Mouse (Mus musculus) embryo, embryonic 10 days (tissue): ENCODE results near the gene Cmtm8.

ENCODE experiments used
- DNase-seq: peaks from one replicate; pipeline ENCODE4 v3.0.0-alpha.2; 2015; ENCODE audit warnings: low spot score

The Cmtm8 gene

GRCm38 (mm10) chr9:114787134-114787533 lies 56.8 kb downstream of the Cmtm8 start:
- no peak for DNase-seq

- peak; percentile 74 for DNase-seq
These were observed 58.4 kb downstream of the Cmtm8 start for GRCm38 (mm10) chr9:114785432-114786125.

- peak; percentile 84 for DNase-seq
These were observed 62.3 kb downstream of the Cmtm8 start, which contains the start of gene Cmtm7 for GRCm38 (mm10) chr9:114781526-114782212. Gene Cmtm7 (minus strand): TSS chr9:114781856.

- DNase-seq = peak; percentile 53
These were observed 63.0 kb downstream of the Cmtm8 start for GRCm38 (mm10) chr9:114780746-114781525.

GRCm38 (mm10) chr9:114779984-114780745 lies 63.8 kb downstream of the Cmtm8 start:
- DNase-seq = peak; percentile 56

- no peak for DNase-seq
These were observed 65.1 kb downstream of the Cmtm8 start for GRCm38 (mm10) chr9:114778877-114779276.

GRCm38 (mm10) chr9:114778047-114778390 lies 65.9 kb downstream of the Cmtm8 start:
- DNase-seq = no peak

- DNase-seq = no peak
These were observed 66.5 kb downstream of the Cmtm8 start for GRCm38 (mm10) chr9:114777178-114778046.

GRCm38 (mm10) chr9:114776361-114776760 lies 67.6 kb downstream of the Cmtm8 start:
- no peak for DNase-seq

GRCm38 (mm10) chr9:114775272-114775671 lies 68.7 kb downstream of the Cmtm8 start:
- no peak for DNase-seq

GRCm38 (mm10) chr9:114774629-114775028 lies 69.3 kb downstream of the Cmtm8 start:
- no peak for DNase-seq

- no peak for DNase-seq
These were observed 72.4 kb downstream of the Cmtm8 start for GRCm38 (mm10) chr9:114771565-114771964.

- no peak for DNase-seq
These were observed 73.7 kb downstream of the Cmtm8 start for GRCm38 (mm10) chr9:114770224-114770623.

- no peak for DNase-seq
These were observed 75.9 kb downstream of the Cmtm8 start for GRCm38 (mm10) chr9:114768066-114768465.

- no peak for DNase-seq
These were observed 76.4 kb downstream of the Cmtm8 start for GRCm38 (mm10) chr9:114767507-114767906.

GRCm38 (mm10) chr9:114767030-114767429 lies 76.9 kb downstream of the Cmtm8 start:
- DNase-seq = no peak

GRCm38 (mm10) chr9:114763341-114763740 lies 80.6 kb downstream of the Cmtm8 start:
- DNase-seq = peak; percentile 70

GRCm38 (mm10) chr9:114761848-114762247 lies 82.1 kb downstream of the Cmtm8 start:
- no peak for DNase-seq

- DNase-seq = no peak
These were observed 83.6 kb downstream of the Cmtm8 start for GRCm38 (mm10) chr9:114760353-114760752.

GRCm38 (mm10) chr9:114759886-114760285 lies 84.1 kb downstream of the Cmtm8 start:
- no peak for DNase-seq

- DNase-seq = no peak
These were observed 85.2 kb downstream of the Cmtm8 start for GRCm38 (mm10) chr9:114758801-114759200.
